ENCODE assay signal across 16 mouse cellular contexts in genomic region chr17:63921601-63922203, GRCm38 (mm10). TPM values are rescaled to one million over a fixed set of nuclear protein-coding genes. Genes with fewer than 3 reads are reported as not detected.
DNase-seq lines count a peak whose midpoint lies in the region; ATAC-seq lines count a peak whose summit lies in the region.
"Had no signal": no experiment of that assay in that cellular context is flagged by ENCODE, and none has a peak within 500 bp of the region (broad histone marks: within the 10 kb centered on the region; RNA-seq: fewer than 3 reads in every experiment).

No protein-coding gene starts in this region.

- 0 out of 2 replicates have a peak, but pooled peaks cover 13% of the 10 kb centered on the region for H3K4me1 ChIP-seq in lung, embryonic 15.5 days
- H3K4me1 ChIP-seq: forebrain, embryonic 13.5 days; hindbrain, embryonic 13.5 days; midbrain, embryonic 12.5 days; neural tube, embryonic 13.5 days had no signal

- no peak for ATAC-seq in lung, embryonic 15.5 days (ENCODE audit: borderline replicate concordance, extremely low read depth, low FRiP score, low TSS enrichment)
- ATAC-seq in common myeloid progenitor, adult 5-6 weeks (replicated peaks; ENCODE audit: low read depth, poor library complexity, severe bottlenecking) = peak; percentile 97
- ATAC-seq: forebrain, embryonic 13.5 days had no signal

- H3K36me3 ChIP-seq in lung, embryonic 15.5 days = no peaks in the 10 kb centered on the region
- H3K36me3 ChIP-seq in macrophage (ENCODE audit: inconsistent target) = no peaks in the 10 kb centered on the region
- H3K36me3 ChIP-seq: midbrain, embryonic 12.5 days had no signal

- 40% methylated on average over 6 of the region's 6 CpGs for WGBS in lung, embryonic 15.5 days
- 23% methylated on average over 6 of the region's 6 CpGs for WGBS in macrophage (ENCODE audit: missing documents)

- H3K4me3 ChIP-seq in lung, embryonic 15.5 days = no peak overlapping the region
- H3K4me3 ChIP-seq in macrophage (ENCODE audit: inconsistent target) = no peak overlapping the region
- H3K4me3 ChIP-seq: forebrain, embryonic 13.5 days; hindbrain, embryonic 13.5 days; left cerebral cortex, adult 2 months; midbrain, embryonic 12.5 days; neural tube, embryonic 13.5 days had no signal

- H3K9ac ChIP-seq in lung, embryonic 15.5 days = no peak overlapping the region
- H3K9ac ChIP-seq: forebrain, embryonic 13.5 days; hindbrain, embryonic 13.5 days; midbrain, embryonic 12.5 days; neural tube, embryonic 13.5 days had no signal

- no peaks in the 10 kb centered on the region for H3K27me3 ChIP-seq in lung, embryonic 15.5 days
- H3K27me3 ChIP-seq: forebrain, embryonic 13.5 days; hindbrain, embryonic 13.5 days; midbrain, embryonic 12.5 days; neural tube, embryonic 13.5 days had no signal

- DNase-seq in embryo, embryonic 10 days (ENCODE audit: low spot score) = peak; percentile 14
- DNase-seq in embryo, embryonic 9.5 days (ENCODE audit: extremely low spot score) = no peak
- DNase-seq in lung, postnatal 4 days = no peak
- no peak for DNase-seq in layer of hippocampus, postnatal 10 days (ENCODE audit: low spot score in 2 of 2)
- DNase-seq in frontal cortex, adult 2 months (ENCODE audit: extremely low spot score in 1 of 2, low spot score in 1 of 2) = no peak
- DNase-seq: adrenal gland, adult 2 months; gastrocnemius, postnatal 25 days; kidney, postnatal 25 days had no signal

- H3K79me2 ChIP-seq in macrophage (ENCODE audit: inconsistent target) = no peaks in the 10 kb centered on the region

- H3K27ac ChIP-seq in lung, embryonic 15.5 days = peak overlapping the region; percentile 45
- peak overlapping the region; percentile 54 for H3K27ac ChIP-seq in macrophage
- H3K27ac ChIP-seq: forebrain, embryonic 13.5 days; hindbrain, embryonic 13.5 days; left cerebral cortex, adult 2 months; midbrain, embryonic 12.5 days; neural tube, embryonic 13.5 days had no signal

- H3K4me2 ChIP-seq in lung, embryonic 15.5 days = no peak overlapping the region
- H3K4me2 ChIP-seq: forebrain, embryonic 13.5 days; hindbrain, embryonic 13.5 days; midbrain, embryonic 12.5 days; neural tube, embryonic 13.5 days had no signal

- no peaks in the 10 kb centered on the region for H3K9me3 ChIP-seq in lung, embryonic 15.5 days
- H3K9me3 ChIP-seq: forebrain, embryonic 13.5 days; hindbrain, embryonic 13.5 days; midbrain, embryonic 12.5 days; neural tube, embryonic 13.5 days had no signal

RNA-seq across cellular contexts. Expression of gene A930002H24Rik, which starts 58.1 kb away (rescaled TPM):
- 3.3 and 4.1 TPM in 2 replicates for polyA plus RNA-seq in lung, embryonic 15.5 days (2015; fragmentation: Nextera tagmentation; extraction: Ambion mirVana)
- total RNA-seq in common myeloid progenitor, adult 5-6 weeks (2017) = not detected in 2 replicates
- total RNA-seq in macrophage (2018; cell fraction: chromatin; rRNA removed) = 1 to 10 TPM in 14 of 26 experiments, not detected in 12; 1.5 to 8.7 (median 3.1) TPM
- total RNA-seq in macrophage (2018; cell fraction: cytosol; rRNA removed) = 1 to 10 TPM in 2 of 26 experiments, under 1 TPM in 14, not detected in 10; 0.32 to 2.1 (median 0.77) TPM
- total RNA-seq in macrophage (2018; cell fraction: nucleus; rRNA removed) = 1 to 10 TPM in 21 of 26 experiments, not detected in 5; 1.5 to 7.7 (median 3.7) TPM
- polyA plus RNA-seq in macrophage (2018) = not detected in 3 replicates
- total RNA-seq in layer of hippocampus, postnatal 10 days (2021) = under 1 TPM in 1 of 2 experiments, not detected in 1; 0.85 TPM
- polyA plus RNA-seq in frontal cortex, adult 2 months (2012; rRNA removed) = 0.78 and 0.90 TPM in 2 replicates
- total RNA-seq: gastrocnemius, postnatal 25 days; left cerebral cortex, adult 2 months had no signal

RNA-seq across cellular contexts. Expression of gene Fer, which starts 58.8 kb away (rescaled TPM):
- 28.1 and 29.8 TPM in 2 replicates for polyA plus RNA-seq in lung, embryonic 15.5 days (2015; fragmentation: Nextera tagmentation; extraction: Ambion mirVana)
- 13.6 and 26.9 TPM in 2 replicates for total RNA-seq in common myeloid progenitor, adult 5-6 weeks (2017)
- total RNA-seq in macrophage (2018; cell fraction: chromatin; rRNA removed) = 100 to 1,000 TPM in 11 of 26 experiments, 10 to 100 TPM in 15; 33.0 to 154 (median 85.1) TPM
- total RNA-seq in macrophage (2018; cell fraction: cytosol; rRNA removed) = 10 to 100 TPM; 15.8 to 21.8 (median 18.8) TPM
- 100 to 1,000 TPM in 1 of 26 experiments, 10 to 100 TPM in 25; 15.9 to 101 (median 40.4) TPM for total RNA-seq in macrophage (2018; cell fraction: nucleus; rRNA removed)
- polyA plus RNA-seq in macrophage (2018) = 13.5 to 24.8 TPM (median 20.7 TPM) in 3 replicates
- total RNA-seq in layer of hippocampus, postnatal 10 days (2021) = 10 to 100 TPM; 35.0 to 37.8 TPM
- polyA plus RNA-seq in frontal cortex, adult 2 months (2012; rRNA removed) = 9.4 and 10.2 TPM in 2 replicates
